Mouse (Mus musculus) kidney, adult 2 months (tissue): ENCODE results near the gene Nthl1. TPM values are rescaled to one million over a fixed set of nuclear protein-coding genes. Genes with fewer than 3 reads are reported as not detected.

Source experiments
- DNase-seq: peaks from one replicate; pipeline ENCODE4 v3.0.0; 2021
- H3K27ac ChIP-seq: fragments of 200-500 bp; 2 replicates; pipeline ENCODE4 v1.5.1; 2012; ENCODE audit warnings: low read depth, low read length, control low read depth, inconsistent platforms; ENCODE audit not compliant: insufficient read depth
- H3K27me3 ChIP-seq: fragments of 200-500 bp; replicated peaks from 2 replicates; pipeline ENCODE4 v1.6.1; 2012; ENCODE audit warnings: mild to moderate bottlenecking, moderate library complexity, low read length, inconsistent platforms; ENCODE audit not compliant: control insufficient read depth, insufficient read depth
- H3K36me3 ChIP-seq: fragments of 200-500 bp; 2 replicates; pipeline ENCODE4 v1.6.1; 2012; ENCODE audit warnings: mild to moderate bottlenecking, moderate library complexity, low read length, inconsistent platforms; ENCODE audit not compliant: control insufficient read depth, insufficient read depth
- H3K4me1 ChIP-seq: fragments of 200-500 bp; 2 replicates; pipeline ENCODE4 v1.6.1; 2011; ENCODE audit warnings: low read length; ENCODE audit not compliant: control insufficient read depth, insufficient read depth
- H3K4me3 ChIP-seq: fragments of 200-500 bp; 2 replicates; pipeline ENCODE4 v1.5.1; 2011; ENCODE audit warnings: mild to moderate bottlenecking, low read depth, low read length, control low read depth; ENCODE audit not compliant: insufficient read depth
- CTCF ChIP-seq: fragments of 200-500 bp; conservative IDR thresholded peaks from 2 replicates; pipeline ENCODE4 v1.5.1; 2011; ENCODE audit warnings: low read depth, mild to moderate bottlenecking, control low read depth, low read length, moderate library complexity, mixed read lengths; ENCODE audit not compliant: insufficient read depth, insufficient read length
- POLR2A ChIP-seq: fragments of 200-500 bp; IDR thresholded peaks from one replicate; pipeline ENCODE4 v1.6.1; 2011; ENCODE audit warnings: low read depth, low read length, control low read depth
- WGBS: fragments of 180-500 bp; shearing (Covaris S2); methylation state at CpG from one replicate; pipeline ENCODE4 v1.1.7; 2018; 5-methylcytosine and 5-hydroxymethylcytosine counted together
- polyA plus RNA-seq: library from polyadenylated mRNA; depleted of rRNA; stranded (reverse); fragments of >200 nt; gene quantifications from 2 replicates; pipeline ENCODE4 v1.2.3, GENCODE M21; 2012; rRNA removed

Gene Nthl1
- polyA plus RNA-seq: 13.6 and 15.8 TPM in 2 replicates

GRCm38 (mm10) chr17:24632167-24632812 lies at the start of gene Nthl1, which contains the start of gene Tsc2:
Gene Nthl1 (plus strand): TSS chr17:24632680.
Gene Tsc2 (minus strand): TSS chr17:24632630.
- Histone ChIP-seq H3K4me1 (peaks cover 15% of the 10 kb centered on the region; the same call in 1 of the 2 replicates), H3K27ac (peak within 1 kb of the TSS; percentile 88), H3K4me3 (peak within 1 kb of the TSS; percentile 92), H3K27me3 (no peaks in the 10 kb centered on the region), H3K36me3 (no peaks in the 10 kb centered on the region)
- TF ChIP-seq CTCF (no peak), POLR2A (peak; percentile 75)
- DNase-seq: peak; percentile 88
- WGBS: under 1% methylated on average over 51 of the region's 51 CpGs

- no peak for DNase-seq
- WGBS: 65% methylated on average over 5 of the region's 5 CpGs
- TF ChIP-seq CTCF (no peak), POLR2A (no peak)
- Histone ChIP-seq H3K4me1 (no peaks in the 10 kb centered on the region), H3K4me3 (no peak overlapping the region), H3K36me3 (peaks cover 4% of the 10 kb centered on the region), H3K27ac (no peak overlapping the region), H3K27me3 (no peaks in the 10 kb centered on the region)
Observed at GRCm38 (mm10) chr17:24583599-24584460, 48.6 kb upstream of the Nthl1 start.

- no peak for TF ChIP-seq POLR2A
- no peak for TF ChIP-seq CTCF
- Histone ChIP-seq H3K4me3 (no peak overlapping the region), H3K27me3 (no peaks in the 10 kb centered on the region), H3K36me3 (peaks cover 4% of the 10 kb centered on the region), H3K4me1 (no peaks in the 10 kb centered on the region), H3K27ac (no peak overlapping the region)
- no peak for DNase-seq
- 88% methylated on average over 3 of the region's 3 CpGs for WGBS
Observed at GRCm38 (mm10) chr17:24584520-24584919, 48.0 kb upstream of the Nthl1 start.

- H3K4me1 ChIP-seq: no peaks in the 10 kb centered on the region
- 93% methylated on average over 4 of the region's 4 CpGs for WGBS
- TF ChIP-seq CTCF: no peak
- TF ChIP-seq POLR2A: no peak
- no peak overlapping the region for H3K27ac ChIP-seq
- no peak overlapping the region for H3K4me3 ChIP-seq
- H3K27me3 ChIP-seq: no peaks in the 10 kb centered on the region
- no peak for DNase-seq
- H3K36me3 ChIP-seq: peaks cover 6% of the 10 kb centered on the region
Observed at GRCm38 (mm10) chr17:24586532-24586931, 45.9 kb upstream of the Nthl1 start.

- TF ChIP-seq CTCF (no peak), POLR2A (no peak)
- no peaks in the 10 kb centered on the region for H3K27me3 ChIP-seq
- H3K4me3 ChIP-seq: no peak overlapping the region
- H3K27ac ChIP-seq: no peak overlapping the region
- WGBS: 75% methylated on average over 3 of the region's 3 CpGs
- no peak for DNase-seq
- H3K36me3 ChIP-seq: peaks cover 4% of the 10 kb centered on the region
- H3K4me1 ChIP-seq: no peaks in the 10 kb centered on the region
Observed at GRCm38 (mm10) chr17:24590943-24591342, 41.5 kb upstream of the Nthl1 start.

- H3K4me1 ChIP-seq: no peaks in the 10 kb centered on the region
- H3K4me3 ChIP-seq: no peak overlapping the region
- DNase-seq: no peak
- 94% methylated on average over 5 of the region's 5 CpGs for WGBS
- no peak overlapping the region for H3K27ac ChIP-seq
- no peaks in the 10 kb centered on the region for H3K27me3 ChIP-seq
- H3K36me3 ChIP-seq: 0 out of 2 replicates have a peak, but pooled peaks cover 2% of the 10 kb centered on the region
- TF ChIP-seq CTCF (no peak), POLR2A (no peak)
Observed at GRCm38 (mm10) chr17:24591695-24592094, 40.8 kb upstream of the Nthl1 start.

GRCm38 (mm10) chr17:24593248-24593647 lies 39.2 kb upstream of the Nthl1 start:
- WGBS: 81% methylated on average over 5 of the region's 5 CpGs
- no peak overlapping the region for H3K27ac ChIP-seq
- H3K4me1 ChIP-seq: no peaks in the 10 kb centered on the region
- no peak for DNase-seq
- no peak overlapping the region for H3K4me3 ChIP-seq
- 0 out of 2 replicates have a peak, but pooled peaks cover 2% of the 10 kb centered on the region for H3K36me3 ChIP-seq
- no peaks in the 10 kb centered on the region for H3K27me3 ChIP-seq
- no peak for TF ChIP-seq POLR2A
- TF ChIP-seq CTCF: no peak
